Mouse (Mus musculus): ENCODE data around the gene Itpk1. TPM values are rescaled to one million over a fixed set of nuclear protein-coding genes. Genes with fewer than 3 reads are reported as not detected.

The Itpk1 gene
- total and polyA plus RNA-seq, 2 experiments from 2014 or later: 35.7 to 69.0 TPM

GRCm38 (mm10) chr12:102550529-102550928 lies 154.2 kb downstream of the Itpk1 start:
- TF ChIP-seq CTCF (IDR thresholded peaks at IDR 0.05; ENCODE audit: low read depth): no peak
- H3K27me3 ChIP-seq (ENCODE audit: insufficient read depth, low read length): no peaks in the 10 kb centered on the region
- H3K9me3 ChIP-seq (ENCODE audit: low read length): no peaks in the 10 kb centered on the region
- H3K4me2 ChIP-seq (ENCODE audit: low read depth, low read length): no peak overlapping the region
- no peak overlapping the region for H3K27ac ChIP-seq
- H3K4me1 ChIP-seq (ENCODE audit: insufficient read depth, low read length): no peaks in the 10 kb centered on the region
- 13% methylated on average over 11 of the region's 11 CpGs for WGBS
- ATAC-seq: no peak
- peak; percentile 72 for DNase-seq (ENCODE audit: low spot score)
- H3K4me3 ChIP-seq (ENCODE audit: low read length): no peak overlapping the region
- no peaks in the 10 kb centered on the region for H3K36me3 ChIP-seq (ENCODE audit: insufficient read depth, low read length)
- H3K9ac ChIP-seq (replicated peaks; ENCODE audit: low read length): no peak overlapping the region

GRCm38 (mm10) chr12:102545122-102545521 lies 159.6 kb downstream of the Itpk1 start:
- Histone ChIP-seq H3K4me3 (ENCODE audit: low read length) (no peak overlapping the region), H3K4me2 (ENCODE audit: low read depth, low read length) (no peak overlapping the region), H3K4me1 (ENCODE audit: insufficient read depth, low read length) (no peaks in the 10 kb centered on the region), H3K9me3 (ENCODE audit: low read length) (no peaks in the 10 kb centered on the region), H3K27ac (no peak overlapping the region), H3K27me3 (ENCODE audit: insufficient read depth, low read length) (no peaks in the 10 kb centered on the region), H3K36me3 (ENCODE audit: insufficient read depth, low read length) (no peaks in the 10 kb centered on the region), H3K9ac (replicated peaks; ENCODE audit: low read length) (no peak overlapping the region)
- TF ChIP-seq CTCF (IDR thresholded peaks at IDR 0.05; ENCODE audit: low read depth): no peak
- WGBS: 54% methylated on average over 6 of the region's 6 CpGs
- no peak for DNase-seq (ENCODE audit: low spot score)
- no peak for ATAC-seq

- WGBS: 99% methylated on average over 7 of the region's 7 CpGs
- Histone ChIP-seq H3K36me3 (ENCODE audit: insufficient read depth, low read length) (no peaks in the 10 kb centered on the region), H3K27ac (no peak overlapping the region), H3K27me3 (ENCODE audit: insufficient read depth, low read length) (no peaks in the 10 kb centered on the region), H3K4me2 (ENCODE audit: low read depth, low read length) (no peak overlapping the region), H3K9ac (replicated peaks; ENCODE audit: low read length) (no peak overlapping the region), H3K4me3 (ENCODE audit: low read length) (no peak overlapping the region), H3K9me3 (ENCODE audit: low read length) (no peaks in the 10 kb centered on the region), H3K4me1 (ENCODE audit: insufficient read depth, low read length) (no peaks in the 10 kb centered on the region)
- ATAC-seq (no peak), DNase-seq (ENCODE audit: low spot score) (no peak)
- no peak for TF ChIP-seq CTCF (IDR thresholded peaks at IDR 0.05; ENCODE audit: low read depth)
Observed at GRCm38 (mm10) chr12:102541168-102541567, 163.6 kb downstream of the Itpk1 start.

GRCm38 (mm10) chr12:102540278-102540677 lies 164.5 kb downstream of the Itpk1 start:
- no peak overlapping the region for H3K27ac ChIP-seq
- no peak overlapping the region for H3K4me3 ChIP-seq (ENCODE audit: low read length)
- no peaks in the 10 kb centered on the region for H3K4me1 ChIP-seq (ENCODE audit: insufficient read depth, low read length)
- H3K4me2 ChIP-seq (ENCODE audit: low read depth, low read length): no peak overlapping the region
- DNase-seq (ENCODE audit: low spot score) (no peak), ATAC-seq (no peak)
- WGBS: 62% methylated on average over 8 of the region's 8 CpGs
- H3K9ac ChIP-seq (replicated peaks; ENCODE audit: low read length): no peak overlapping the region
- no peaks in the 10 kb centered on the region for H3K9me3 ChIP-seq (ENCODE audit: low read length)
- TF ChIP-seq CTCF (IDR thresholded peaks at IDR 0.05; ENCODE audit: low read depth): no peak
- H3K27me3 ChIP-seq (ENCODE audit: insufficient read depth, low read length): no peaks in the 10 kb centered on the region
- H3K36me3 ChIP-seq (ENCODE audit: insufficient read depth, low read length): no peaks in the 10 kb centered on the region

- H3K9me3 ChIP-seq (ENCODE audit: low read length): no peaks in the 10 kb centered on the region
- H3K36me3 ChIP-seq (ENCODE audit: insufficient read depth, low read length): no peaks in the 10 kb centered on the region
- TF ChIP-seq CTCF (IDR thresholded peaks at IDR 0.05; ENCODE audit: low read depth): no peak
- WGBS: 37% methylated on average over 1 of the region's 1 CpGs
- ATAC-seq (no peak), DNase-seq (ENCODE audit: low spot score) (no peak)
- no peak overlapping the region for H3K9ac ChIP-seq (replicated peaks; ENCODE audit: low read length)
- H3K4me1 ChIP-seq (ENCODE audit: insufficient read depth, low read length): no peaks in the 10 kb centered on the region
- H3K27ac ChIP-seq: no peak overlapping the region
- no peaks in the 10 kb centered on the region for H3K27me3 ChIP-seq (ENCODE audit: insufficient read depth, low read length)
- no peak overlapping the region for H3K4me3 ChIP-seq (ENCODE audit: low read length)
- H3K4me2 ChIP-seq (ENCODE audit: low read depth, low read length): no peak overlapping the region
Observed at GRCm38 (mm10) chr12:102535796-102536195, 168.9 kb downstream of the Itpk1 start.

GRCm38 (mm10) chr12:102527989-102528388 lies 176.7 kb downstream of the Itpk1 start:
- DNase-seq (ENCODE audit: low spot score) (no peak), ATAC-seq (no peak)
- H3K36me3 ChIP-seq (ENCODE audit: insufficient read depth, low read length): no peaks in the 10 kb centered on the region
- TF ChIP-seq CTCF (IDR thresholded peaks at IDR 0.05; ENCODE audit: low read depth): no peak
- no peak overlapping the region for H3K4me3 ChIP-seq (ENCODE audit: low read length)
- no peak overlapping the region for H3K27ac ChIP-seq
- no peak overlapping the region for H3K4me2 ChIP-seq (ENCODE audit: low read depth, low read length)
- 72% methylated on average over 5 of the region's 5 CpGs for WGBS
- no peaks in the 10 kb centered on the region for H3K27me3 ChIP-seq (ENCODE audit: insufficient read depth, low read length)
- H3K4me1 ChIP-seq (ENCODE audit: insufficient read depth, low read length): no peaks in the 10 kb centered on the region
- no peaks in the 10 kb centered on the region for H3K9me3 ChIP-seq (ENCODE audit: low read length)
- H3K9ac ChIP-seq (replicated peaks; ENCODE audit: low read length): no peak overlapping the region

GRCm38 (mm10) chr12:102524760-102525159 lies 180.0 kb downstream of the Itpk1 start:
- no peak overlapping the region for H3K4me3 ChIP-seq (ENCODE audit: low read length)
- no peak overlapping the region for H3K9ac ChIP-seq (replicated peaks; ENCODE audit: low read length)
- H3K9me3 ChIP-seq (ENCODE audit: low read length): no peaks in the 10 kb centered on the region
- WGBS: 17% methylated on average over 6 of the region's 6 CpGs
- DNase-seq (ENCODE audit: low spot score): peak; percentile 77
- peak; percentile 46; the same call in 1 of the 2 replicates for ATAC-seq
- H3K27ac ChIP-seq: no peak overlapping the region
- no peaks in the 10 kb centered on the region for H3K36me3 ChIP-seq (ENCODE audit: insufficient read depth, low read length)
- H3K27me3 ChIP-seq (ENCODE audit: insufficient read depth, low read length): no peaks in the 10 kb centered on the region
- no peak overlapping the region for H3K4me2 ChIP-seq (ENCODE audit: low read depth, low read length)
- peak; percentile 54 for TF ChIP-seq CTCF (IDR thresholded peaks at IDR 0.05; ENCODE audit: low read depth)
- peaks cover 5% of the 10 kb centered on the region; the same call in 1 of the 2 replicates for H3K4me1 ChIP-seq (ENCODE audit: insufficient read depth, low read length)

Data from hindbrain, postnatal 0 days (tissue).